Mouse (Mus musculus) neural tube, embryonic 12.5 days (tissue): ENCODE results near the gene Shh. TPM values are rescaled to one million over a fixed set of nuclear protein-coding genes. Genes with fewer than 3 reads are reported as not detected.

Source experiments
- ATAC-seq: fragments of 200-750 bp; cut with Nextera tagmentation; 2 replicates; pipeline ENCODE4 v1.8.0; 2017; ENCODE audit warnings: low read depth, mild to moderate bottlenecking, moderate TSS enrichment, moderate library complexity; ENCODE audit not compliant: low FRiP score
- H3K27ac ChIP-seq: fragments of 300-500 bp; sonication (generic); 2 replicates; pipeline ENCODE4 v1.5.1; 2016
- H3K27me3 ChIP-seq: fragments of 300-500 bp; sonication (generic); replicated peaks from 2 replicates; pipeline ENCODE4 v1.6.1; 2016; ENCODE audit warnings: mild to moderate bottlenecking
- H3K36me3 ChIP-seq: fragments of 300-500 bp; sonication (generic); 2 replicates; pipeline ENCODE4 v1.6.1; 2016; ENCODE audit warnings: mild to moderate bottlenecking
- H3K4me1 ChIP-seq: fragments of 300-500 bp; sonication (generic); 2 replicates; pipeline ENCODE4 v1.6.1; 2016
- H3K4me2 ChIP-seq: fragments of 300-500 bp; sonication (generic); replicated peaks from 2 replicates; pipeline ENCODE4 v1.6.1; 2016; ENCODE audit warnings: mild to moderate bottlenecking
- H3K4me3 ChIP-seq: fragments of 300-500 bp; sonication (generic); 2 replicates; pipeline ENCODE4 v1.5.1; 2016
- H3K9ac ChIP-seq: fragments of 300-500 bp; sonication (generic); 2 replicates; pipeline ENCODE4 v1.6.1; 2016; ENCODE audit warnings: mild to moderate bottlenecking
- H3K9me3 ChIP-seq: fragments of 300-500 bp; sonication (generic); 2 replicates; pipeline ENCODE4 v1.6.1; 2016; ENCODE audit warnings: mild to moderate bottlenecking
- WGBS: fragments of 180-500 bp; shearing (Covaris S2); methylation state at CpG from one replicate; pipeline ENCODE4 v1.1.7; 2016; 5-methylcytosine and 5-hydroxymethylcytosine counted together
- polyA plus RNA-seq: library from polyadenylated mRNA; unstranded; fragments of >200 nt; fragmentation: Nextera tagmentation; extraction: Ambion mirVana; gene quantifications from 2 replicates; pipeline ENCODE4 v1.2.1, GENCODE M21; 2016

Gene Shh
- polyA plus RNA-seq: 3.0 and 3.6 TPM in 2 replicates

DNA sequence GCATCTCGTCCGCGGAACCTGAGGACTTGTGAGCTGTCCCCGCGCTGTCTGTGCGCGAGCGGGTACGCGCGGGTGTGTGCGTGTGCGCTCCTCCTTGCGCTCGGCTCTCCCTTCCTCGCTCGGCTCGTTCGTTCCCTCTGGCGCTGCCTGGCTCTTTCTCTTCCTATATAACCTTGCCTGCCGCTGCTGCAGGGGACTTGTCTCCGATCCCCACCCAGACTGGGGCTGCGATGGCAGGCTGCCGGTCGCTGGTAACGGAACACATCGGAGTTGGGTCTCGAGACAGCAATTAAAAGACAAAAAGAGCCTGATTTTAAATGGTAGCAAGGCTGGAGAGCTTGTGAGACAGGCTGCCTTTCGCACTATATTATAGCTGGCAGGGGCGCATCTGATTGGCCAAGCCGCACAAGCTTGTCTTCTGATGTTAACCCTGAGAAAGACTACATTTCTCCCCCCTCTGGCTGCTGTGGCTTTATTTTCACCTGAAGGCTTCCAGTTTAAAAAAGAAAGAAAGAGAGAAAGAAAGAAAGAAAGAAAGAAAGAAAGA lies at the start of gene Shh:
Shh (minus strand) TSS at position 497 of the 547 bp plus-strand sequence.
- Histone ChIP-seq H3K27ac (no peak within 1 kb of the TSS), H3K4me2 (peak within 1 kb of the TSS; percentile 85), H3K4me3 (peak within 1 kb of the TSS; percentile 48), H3K27me3 (peaks cover 81% of the 10 kb centered on the region), H3K36me3 (no peaks in the 10 kb centered on the region), H3K9ac (peak within 1 kb of the TSS; percentile 38; the same call in 1 of the 2 replicates), H3K4me1 (peaks cover 30% of the 10 kb centered on the region; the same call in 1 of the 2 replicates), H3K9me3 (no peaks in the 10 kb centered on the region)
- peak; percentile 35; the same call in 1 of the 2 replicates for ATAC-seq
- WGBS: 1% methylated on average over 31 of the region's 31 CpGs

DNA sequence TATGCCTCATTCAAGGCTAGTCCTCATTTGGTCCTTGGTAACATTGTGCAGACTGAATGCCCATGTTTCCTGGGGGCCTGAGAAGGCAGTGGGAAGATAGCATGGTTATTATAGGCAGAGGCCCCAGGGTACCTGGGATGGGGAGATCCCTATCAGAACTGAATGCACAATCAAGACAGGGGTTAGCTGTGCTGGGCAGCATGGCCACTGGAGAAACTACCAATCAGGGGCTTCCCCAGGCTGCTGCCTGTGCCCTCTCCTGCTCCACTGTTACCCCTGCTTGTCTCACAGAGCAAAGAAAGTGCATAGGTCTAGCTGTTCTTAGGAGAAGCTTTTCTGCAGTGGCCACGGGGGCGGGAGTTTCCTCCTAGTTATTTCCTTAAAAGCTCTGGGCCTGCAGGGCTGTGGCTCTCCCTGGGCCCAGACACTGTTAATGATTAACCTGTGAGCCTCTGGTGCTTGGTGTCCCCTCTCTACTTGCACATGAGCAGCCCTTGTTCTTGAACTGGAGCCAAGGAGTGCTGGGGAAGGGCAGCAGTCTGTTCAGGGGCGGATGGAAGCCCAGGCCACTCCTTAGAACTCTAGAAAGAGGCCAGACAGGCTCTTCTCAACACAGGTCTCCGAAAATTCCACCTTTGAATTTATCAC lies 33.9 kb upstream of the Shh start:
- no peak overlapping the region for H3K4me2 ChIP-seq
- H3K27me3 ChIP-seq: no peaks in the 10 kb centered on the region
- H3K4me1 ChIP-seq: no peaks in the 10 kb centered on the region
- no peaks in the 10 kb centered on the region for H3K9me3 ChIP-seq
- no peak overlapping the region for H3K9ac ChIP-seq
- 43% methylated on average over 4 of the region's 4 CpGs for WGBS
- ATAC-seq: no peak
- no peak overlapping the region for H3K27ac ChIP-seq
- no peaks in the 10 kb centered on the region for H3K36me3 ChIP-seq
- H3K4me3 ChIP-seq: no peak overlapping the region

DNA sequence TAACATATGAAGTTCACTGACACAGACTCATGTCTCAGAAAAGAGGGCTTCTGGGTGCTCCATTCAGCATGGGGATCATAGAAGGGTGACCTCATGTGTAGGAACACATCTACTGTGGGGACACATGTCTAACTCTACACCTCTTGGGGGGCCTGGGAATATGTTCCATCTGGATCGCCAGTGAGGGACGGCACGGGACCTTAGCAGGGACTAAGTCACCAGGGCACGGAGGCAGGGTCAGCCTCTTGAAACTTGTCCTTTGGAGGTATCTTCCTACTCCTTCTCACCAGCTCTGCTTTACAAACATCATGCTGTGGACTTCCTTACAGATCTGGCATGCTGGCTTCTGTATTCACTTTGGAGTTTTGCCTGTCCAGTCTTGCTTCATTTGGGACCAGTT lies 31.8 kb upstream of the Shh start:
- no peaks in the 10 kb centered on the region for H3K27me3 ChIP-seq
- 91% methylated on average over 4 of the region's 4 CpGs for WGBS
- H3K4me1 ChIP-seq: no peaks in the 10 kb centered on the region
- no peaks in the 10 kb centered on the region for H3K9me3 ChIP-seq
- no peak overlapping the region for H3K4me2 ChIP-seq
- H3K9ac ChIP-seq: no peak overlapping the region
- no peak overlapping the region for H3K4me3 ChIP-seq
- ATAC-seq: no peak
- no peaks in the 10 kb centered on the region for H3K36me3 ChIP-seq
- no peak overlapping the region for H3K27ac ChIP-seq

DNA sequence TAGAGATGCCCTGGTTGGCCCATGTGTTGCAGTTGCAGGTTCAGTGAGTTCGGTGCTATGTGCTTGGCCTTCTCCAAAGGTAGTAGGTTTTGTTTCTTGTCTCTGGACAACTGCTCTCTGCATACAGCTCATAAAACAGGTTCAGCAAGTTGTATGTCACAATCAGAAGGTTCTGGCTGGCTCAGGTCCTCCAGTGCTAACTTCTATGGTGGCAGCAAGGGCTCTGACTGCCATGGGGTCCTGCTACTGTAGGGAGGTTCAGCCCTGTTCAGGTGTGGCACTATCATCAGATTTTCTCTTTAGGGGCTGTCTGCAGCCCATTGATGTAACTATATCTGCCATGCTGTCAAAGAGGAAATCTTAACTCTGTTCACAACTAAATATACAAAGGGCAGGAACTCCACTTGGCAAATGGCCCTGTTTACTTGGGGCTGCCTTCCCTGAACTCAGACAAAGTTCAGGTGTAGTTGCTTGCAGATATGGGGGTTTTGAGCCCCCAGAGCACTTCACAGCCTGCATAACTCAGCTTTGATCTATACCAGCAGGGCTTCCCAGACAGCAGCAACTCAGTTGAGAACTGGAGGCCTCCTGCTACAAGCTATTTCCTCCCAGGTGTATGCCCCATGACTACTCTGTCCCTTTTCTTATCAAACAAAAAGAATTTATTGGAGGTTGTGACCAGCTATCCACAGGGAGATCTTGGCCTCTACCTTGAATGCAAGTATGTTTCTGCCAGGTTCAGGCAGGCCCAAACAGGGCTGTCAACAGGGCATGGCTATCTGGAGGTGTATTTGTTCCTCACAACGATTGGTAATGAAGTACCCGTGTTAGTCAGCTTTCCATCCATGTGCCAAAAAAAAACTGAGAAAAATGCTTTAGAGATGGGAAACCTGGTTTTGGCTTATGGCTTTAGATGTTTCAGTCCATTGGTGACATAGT lies 28.9 kb upstream of the Shh start:
- Histone ChIP-seq H3K27me3 (no peaks in the 10 kb centered on the region), H3K9ac (no peak overlapping the region), H3K36me3 (no peaks in the 10 kb centered on the region), H3K27ac (no peak overlapping the region), H3K4me3 (no peak overlapping the region), H3K4me1 (no peaks in the 10 kb centered on the region), H3K9me3 (no peaks in the 10 kb centered on the region), H3K4me2 (no peak overlapping the region)
- WGBS: 88% methylated on average over 3 of the region's 3 CpGs
- ATAC-seq: no peak

DNA sequence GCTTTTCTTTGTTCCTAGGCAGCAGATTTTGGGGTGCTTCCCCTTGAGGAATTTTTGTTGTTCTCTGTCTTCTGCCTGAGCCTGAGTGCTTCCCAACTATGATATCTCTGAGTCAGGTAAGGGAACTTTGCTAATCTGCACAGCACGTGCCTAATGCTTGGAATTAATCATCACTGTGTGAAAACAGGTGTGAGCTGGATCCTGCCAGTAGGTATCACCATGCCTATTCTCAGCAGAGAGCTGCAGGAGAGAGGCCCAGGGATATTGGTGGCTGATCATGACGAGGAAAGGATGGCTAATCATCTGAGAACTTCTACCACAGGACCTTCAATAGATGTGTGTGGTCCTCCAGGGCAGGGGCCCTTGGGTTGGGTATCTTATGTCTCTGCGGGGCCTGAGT lies 26.5 kb upstream of the Shh start:
- 76% methylated on average over 3 of the region's 3 CpGs for WGBS
- ATAC-seq: no peak

DNA sequence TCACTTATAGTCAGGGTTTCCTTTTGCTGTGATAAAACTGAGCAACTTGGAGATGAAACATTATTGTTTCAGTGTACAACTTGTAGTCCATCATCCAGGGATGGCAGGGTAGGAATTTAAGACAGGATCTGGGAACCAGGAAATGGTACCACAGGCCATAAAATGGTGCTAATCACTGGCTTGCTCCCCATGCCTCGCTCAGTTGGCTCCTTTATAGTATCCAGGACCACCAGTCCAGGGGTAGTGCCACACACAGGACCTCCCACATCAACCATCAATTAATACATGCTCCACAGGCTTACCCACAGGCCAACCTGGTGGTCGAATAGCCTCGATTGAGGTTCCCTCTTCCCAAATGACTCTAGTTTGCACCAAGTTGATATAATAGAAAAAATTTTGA lies 15.9 kb upstream of the Shh start:
- no peaks in the 10 kb centered on the region for H3K36me3 ChIP-seq
- no peak for ATAC-seq
- no peak overlapping the region for H3K9ac ChIP-seq
- H3K27me3 ChIP-seq: no peaks in the 10 kb centered on the region
- H3K4me2 ChIP-seq: no peak overlapping the region
- no peak overlapping the region for H3K4me3 ChIP-seq
- H3K4me1 ChIP-seq: no peaks in the 10 kb centered on the region
- 81% methylated on average over 3 of the region's 3 CpGs for WGBS
- H3K27ac ChIP-seq: no peak overlapping the region
- no peaks in the 10 kb centered on the region for H3K9me3 ChIP-seq

More for the DNA sequence above, 26.5 kb upstream of the Shh start:
- no peak overlapping the region for H3K9ac ChIP-seq
- H3K36me3 ChIP-seq: no peaks in the 10 kb centered on the region
- no peak overlapping the region for H3K4me3 ChIP-seq
- no peak overlapping the region for H3K4me2 ChIP-seq
- no peak overlapping the region for H3K27ac ChIP-seq
- H3K27me3 ChIP-seq: no peaks in the 10 kb centered on the region
- H3K9me3 ChIP-seq: no peaks in the 10 kb centered on the region
- no peaks in the 10 kb centered on the region for H3K4me1 ChIP-seq

DNA sequence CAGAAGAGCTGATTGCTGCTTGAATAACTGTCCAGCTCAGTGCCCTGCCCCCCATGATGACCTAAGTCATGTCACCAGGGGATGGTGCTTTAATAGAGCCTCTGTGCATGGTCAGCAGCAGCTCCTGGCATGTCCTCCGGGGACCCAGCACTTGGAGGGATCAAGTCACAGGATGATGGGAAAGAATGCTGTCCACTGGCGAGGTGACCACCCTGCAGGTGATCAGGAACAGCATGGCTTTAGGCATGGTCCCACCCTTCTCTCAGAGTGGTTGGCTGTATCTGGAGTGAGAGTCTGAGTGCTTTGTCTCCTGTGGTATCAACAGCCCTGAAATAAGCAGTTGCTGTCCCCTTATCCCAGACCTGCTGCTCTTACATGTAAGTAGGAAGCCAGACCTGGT lies 14.7 kb upstream of the Shh start:
- Histone ChIP-seq H3K9me3 (no peaks in the 10 kb centered on the region), H3K27ac (no peak overlapping the region), H3K4me3 (no peak overlapping the region), H3K4me2 (no peak overlapping the region), H3K27me3 (no peaks in the 10 kb centered on the region), H3K36me3 (no peaks in the 10 kb centered on the region), H3K4me1 (no peaks in the 10 kb centered on the region), H3K9ac (no peak overlapping the region)
- 59% methylated on average over 2 of the region's 2 CpGs for WGBS
- no peak for ATAC-seq

DNA sequence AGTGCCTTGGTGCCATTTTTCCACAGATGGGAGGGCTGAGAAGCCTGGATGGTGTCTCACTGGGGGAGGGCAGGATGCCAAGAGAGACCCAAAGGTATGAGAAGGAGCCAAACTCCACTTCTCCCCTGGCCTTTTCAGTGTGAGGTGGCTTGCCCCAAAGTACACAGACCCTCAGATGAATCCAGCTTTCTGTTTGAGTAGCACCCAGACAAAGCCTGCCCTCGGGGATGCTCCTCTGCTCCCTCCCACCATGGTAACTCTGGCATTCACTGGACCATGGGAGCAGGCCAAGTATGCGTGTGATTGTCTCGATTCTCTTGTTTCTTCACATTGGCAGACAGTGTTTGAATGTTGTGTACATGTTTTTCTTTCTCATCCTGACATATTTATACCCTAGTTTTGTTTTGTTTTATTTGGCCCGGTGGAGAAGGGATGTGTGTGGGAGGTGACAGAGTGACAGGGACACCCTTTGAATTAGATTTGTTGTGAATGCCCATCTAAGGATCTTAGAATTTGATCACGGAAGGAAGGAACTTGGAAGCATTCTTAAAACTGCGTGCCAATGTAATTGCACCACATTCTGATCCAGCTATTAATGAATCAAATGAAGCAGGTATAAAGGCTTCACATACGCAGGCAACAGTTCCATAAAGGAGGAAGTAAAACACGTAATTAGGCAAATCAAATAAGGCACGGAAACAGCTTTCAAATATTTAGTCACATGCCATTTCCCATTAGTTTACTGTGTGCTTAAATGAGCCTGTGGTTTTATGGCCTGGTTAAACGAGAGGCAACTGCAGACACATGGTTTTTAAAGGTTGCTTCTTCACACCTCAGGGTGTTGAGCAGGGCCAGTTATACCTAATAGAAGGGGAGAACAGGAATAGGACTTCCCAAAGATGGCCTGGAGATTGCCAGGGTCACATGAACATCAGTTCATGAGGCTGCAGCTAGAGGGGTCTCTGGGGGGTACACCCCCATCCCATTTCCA lies 9.6 kb upstream of the Shh start:
- Histone ChIP-seq H3K4me2 (no peak overlapping the region), H3K36me3 (no peaks in the 10 kb centered on the region), H3K27ac (no peak overlapping the region), H3K27me3 (0 out of 2 replicates have a peak, but pooled peaks cover 5% of the 10 kb centered on the region), H3K9ac (no peak overlapping the region), H3K4me3 (no peak overlapping the region), H3K4me1 (no peaks in the 10 kb centered on the region), H3K9me3 (no peaks in the 10 kb centered on the region)
- peak; percentile 9; the same call in 1 of the 2 replicates for ATAC-seq
- WGBS: 43% methylated on average over 10 of the region's 10 CpGs

DNA sequence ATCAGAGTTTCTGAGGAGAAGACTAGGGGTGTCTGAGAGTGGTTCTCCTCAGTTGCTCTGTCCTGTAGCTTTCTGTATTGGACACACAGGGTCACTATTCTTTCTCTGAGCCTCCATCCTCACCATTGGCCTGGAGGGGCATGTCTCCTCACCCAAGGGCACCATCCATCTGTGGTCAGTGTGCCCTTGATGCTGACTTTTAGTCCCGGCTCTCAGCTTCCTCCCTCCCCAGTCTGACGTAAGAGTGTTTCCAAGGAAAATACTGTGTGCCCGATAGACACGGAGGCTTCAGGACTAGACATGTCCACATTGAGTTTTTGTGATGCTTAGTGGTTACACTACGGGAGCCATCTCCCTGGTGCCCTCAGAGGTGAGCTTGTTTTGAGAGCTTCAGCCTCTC lies 6.5 kb upstream of the Shh start:
- Histone ChIP-seq H3K27me3 (peaks cover 19% of the 10 kb centered on the region), H3K4me1 (no peaks in the 10 kb centered on the region), H3K27ac (no peak overlapping the region), H3K9me3 (no peaks in the 10 kb centered on the region), H3K4me3 (no peak overlapping the region), H3K4me2 (no peak overlapping the region), H3K36me3 (no peaks in the 10 kb centered on the region), H3K9ac (no peak overlapping the region)
- ATAC-seq: no peak
- 92% methylated on average over 5 of the region's 5 CpGs for WGBS

DNA sequence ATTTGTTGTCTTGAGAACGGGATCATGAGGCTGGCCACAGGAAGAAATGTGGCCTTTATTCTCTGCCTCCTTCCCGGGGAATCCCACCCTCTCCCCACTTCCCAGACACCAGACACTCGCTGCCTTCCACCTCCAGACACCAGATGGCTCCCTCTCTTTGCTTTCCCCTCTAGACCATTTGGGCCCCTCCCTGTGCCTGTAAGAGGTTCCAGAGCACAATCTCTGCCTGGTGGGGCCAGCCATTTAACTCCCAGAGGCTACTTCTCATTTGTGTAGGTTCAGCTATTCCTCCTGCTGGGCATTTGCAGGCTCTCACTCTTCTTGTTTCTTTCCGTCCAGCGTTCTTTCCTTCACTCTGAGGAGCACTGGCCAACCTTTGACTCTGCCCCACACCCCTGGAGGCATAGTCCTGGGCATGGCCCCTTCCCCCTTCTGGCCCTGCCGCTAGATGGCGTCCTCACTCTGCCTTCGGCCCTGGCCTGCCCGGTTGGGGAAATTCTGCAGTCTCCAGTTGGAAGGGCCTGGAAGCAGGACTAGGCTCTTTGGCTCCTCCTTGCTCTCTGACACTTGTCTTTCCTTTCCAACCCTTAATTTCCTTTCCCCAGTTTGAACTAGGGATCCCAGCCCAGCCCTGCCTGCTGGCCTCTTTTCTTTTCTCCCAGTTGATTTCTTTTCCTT lies 2.6 kb upstream of the Shh start:
- H3K4me2 ChIP-seq: no peak overlapping the region
- 2% methylated on average over 9 of the region's 9 CpGs for WGBS
- ATAC-seq: no peak
- no peak overlapping the region for H3K9ac ChIP-seq
- no peak overlapping the region for H3K4me3 ChIP-seq
- H3K27me3 ChIP-seq: peaks cover 58% of the 10 kb centered on the region
- no peaks in the 10 kb centered on the region for H3K36me3 ChIP-seq
- no peaks in the 10 kb centered on the region for H3K9me3 ChIP-seq
- H3K27ac ChIP-seq: no peak overlapping the region
- 0 out of 2 replicates have a peak, but pooled peaks cover 12% of the 10 kb centered on the region for H3K4me1 ChIP-seq

DNA sequence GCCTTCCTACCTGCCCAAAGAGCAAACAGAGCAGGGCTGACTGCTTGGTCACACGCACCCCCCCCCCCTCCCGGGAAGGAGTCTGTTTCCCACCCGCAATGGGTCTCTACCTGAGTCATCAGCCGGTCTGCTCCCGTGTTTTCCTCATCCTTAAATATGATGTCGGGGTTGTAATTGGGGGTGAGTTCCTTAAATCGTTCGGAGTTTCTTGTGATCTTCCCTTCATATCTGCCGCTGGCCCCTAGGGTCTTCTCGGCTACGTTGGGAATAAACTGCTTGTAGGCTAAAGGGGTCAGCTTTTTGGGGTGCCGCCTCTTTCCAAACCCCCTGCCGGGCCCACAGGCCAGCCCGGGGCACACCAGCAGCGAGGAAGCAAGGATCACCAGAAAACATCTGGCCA lies 705 bp downstream of the Shh start:
- H3K4me2 ChIP-seq: peak overlapping the region; percentile 85
- H3K27ac ChIP-seq: no peak overlapping the region
- H3K9me3 ChIP-seq: no peaks in the 10 kb centered on the region
- H3K4me1 ChIP-seq: peaks cover 30% of the 10 kb centered on the region; the same call in 1 of the 2 replicates
- no peak for ATAC-seq
- peak overlapping the region; percentile 38; the same call in 1 of the 2 replicates for H3K9ac ChIP-seq
- H3K4me3 ChIP-seq: peak overlapping the region; percentile 48
- under 1% methylated on average over 15 of the region's 15 CpGs for WGBS
- H3K27me3 ChIP-seq: peaks cover 86% of the 10 kb centered on the region
- no peaks in the 10 kb centered on the region for H3K36me3 ChIP-seq
